In the genomic region with DNA sequence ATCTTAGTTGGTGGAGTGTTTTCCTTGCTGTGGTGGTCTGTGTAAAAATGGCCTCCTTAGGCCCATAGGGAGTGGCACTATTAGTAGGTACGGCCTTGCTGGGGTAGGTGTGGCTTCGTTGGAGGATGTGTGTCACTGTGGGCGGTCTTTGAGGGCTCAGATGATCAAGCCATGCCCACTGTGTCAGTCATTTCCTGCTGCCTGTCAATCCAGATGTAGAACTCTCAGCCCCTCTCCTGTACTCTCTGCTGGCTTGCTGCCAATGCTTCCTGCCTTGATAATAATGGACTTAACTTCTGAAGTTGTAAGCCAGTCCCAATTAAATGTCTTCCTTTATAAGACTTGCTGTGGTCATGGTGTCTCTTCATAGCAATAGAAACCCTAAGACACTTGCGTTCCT, we compare ENCODE assay signal across 14 mouse cellular contexts.
"Had no signal": no experiment of that assay in that cellular context is flagged by ENCODE, and none has a peak within 500 bp of the region (broad histone marks: within the 10 kb centered on the region; RNA-seq: fewer than 3 reads in every experiment).

No protein-coding gene starts in this region.

- ATAC-seq: liver, postnatal 0 days; midbrain, embryonic 13.5 days had no signal

- H3K4me1 ChIP-seq: limb, embryonic 12.5 days; midbrain, embryonic 13.5 days; stomach, embryonic 15.5 days had no signal

- DNase-seq: kidney, adult 18-20 months; kidney, postnatal 10 days; kidney, postnatal 4 days; liver; liver, embryonic 13.5 days; liver, postnatal 0 days; lung, postnatal 10 days; thymus, adult 2 months; thymus, postnatal 25 days had no signal

- H3K9ac ChIP-seq: limb, embryonic 12.5 days; liver, embryonic 13.5 days; liver, postnatal 0 days; midbrain, embryonic 13.5 days; stomach, embryonic 15.5 days had no signal

- H3K9me3 ChIP-seq: limb, embryonic 12.5 days; liver, embryonic 13.5 days; midbrain, embryonic 13.5 days; stomach, embryonic 15.5 days had no signal

- H3K4me2 ChIP-seq: limb, embryonic 12.5 days; liver, embryonic 13.5 days; midbrain, embryonic 13.5 days; stomach, embryonic 15.5 days had no signal

- H3K36me3 ChIP-seq: limb, embryonic 12.5 days; liver, embryonic 13.5 days; midbrain, embryonic 13.5 days; stomach, embryonic 15.5 days had no signal

- H3K4me3 ChIP-seq: layer of hippocampus, adult 2 months; limb, embryonic 12.5 days; liver, embryonic 13.5 days; midbrain, embryonic 13.5 days; stomach, embryonic 15.5 days had no signal

- H3K27me3 ChIP-seq: limb, embryonic 12.5 days; liver, embryonic 13.5 days; midbrain, embryonic 13.5 days; stomach, embryonic 15.5 days had no signal

- H3K27ac ChIP-seq: layer of hippocampus, adult 2 months; limb, embryonic 12.5 days; liver, embryonic 13.5 days; macrophage; midbrain, embryonic 13.5 days; stomach, embryonic 15.5 days had no signal
